Comparison of ENCODE assay signal across 10 mouse cellular contexts in genomic region chr6:86918058-86918835, GRCm38 (mm10).
DNase-seq lines count a peak whose midpoint lies in the region; ATAC-seq lines count a peak whose summit lies in the region.
"Had no signal": no experiment of that assay in that cellular context is flagged by ENCODE, and none has a peak within 500 bp of the region (broad histone marks: within the 10 kb centered on the region; RNA-seq: fewer than 3 reads in every experiment).

No protein-coding gene starts in this region.

- no peak overlapping the region for H3K4me2 ChIP-seq in forebrain, embryonic 14.5 days (ENCODE audit: low read length)
- H3K4me2 ChIP-seq in forebrain, embryonic 11.5 days (ENCODE audit: low read depth, low read length, severe bottlenecking): no peak overlapping the region
- H3K4me2 ChIP-seq in heart, embryonic 16.5 days (ENCODE audit: low read depth, low read length): peak overlapping the region; percentile 36
- H3K4me2 ChIP-seq: embryonic facial prominence, embryonic 15.5 days had no signal

- H3K9me3 ChIP-seq in forebrain, embryonic 14.5 days (replicated peaks; ENCODE audit: control insufficient read depth, low read length): no peaks in the 10 kb centered on the region
- H3K9me3 ChIP-seq in forebrain, embryonic 11.5 days (ENCODE audit: control insufficient read depth, low read length): no peaks in the 10 kb centered on the region
- H3K9me3 ChIP-seq in heart, embryonic 16.5 days (replicated peaks; ENCODE audit: control insufficient read depth, low read length): no peaks in the 10 kb centered on the region
- H3K9me3 ChIP-seq: embryonic facial prominence, embryonic 15.5 days had no signal

- ATAC-seq in forebrain, embryonic 14.5 days: no peak
- no peak for ATAC-seq in forebrain, embryonic 11.5 days (replicated peaks; ENCODE audit: low FRiP score)
- ATAC-seq in heart, embryonic 16.5 days (replicated peaks; ENCODE audit: extremely low read depth, insufficient read depth, low FRiP score): peak; percentile 45; the same call in 1 of the 2 replicates
- no peak for ATAC-seq in monocyte, adult 5-6 weeks (replicated peaks; ENCODE audit: insufficient number of reproducible peaks, low FRiP score, low TSS enrichment, poor library complexity, severe bottlenecking)
- ATAC-seq in megakaryocyte progenitor cell, adult 5-6 weeks (replicated peaks; ENCODE audit: poor library complexity): no peak

- H3K27ac ChIP-seq in forebrain, embryonic 14.5 days (ENCODE audit: low read depth, low read length): no peak overlapping the region
- H3K27ac ChIP-seq in forebrain, embryonic 11.5 days (ENCODE audit: low read depth, low read length): no peak overlapping the region
- H3K27ac ChIP-seq in heart, embryonic 16.5 days (ENCODE audit: low read length): peak overlapping the region; percentile 78
- H3K27ac ChIP-seq: embryonic facial prominence, embryonic 15.5 days had no signal

- H3K4me1 ChIP-seq in forebrain, embryonic 14.5 days (ENCODE audit: control insufficient read depth, insufficient read depth, low read length): peaks cover 4% of the 10 kb centered on the region
- no peaks in the 10 kb centered on the region for H3K4me1 ChIP-seq in forebrain, embryonic 11.5 days (replicated peaks; ENCODE audit: control insufficient read depth, insufficient read depth, low read length)
- peaks cover 47% of the 10 kb centered on the region for H3K4me1 ChIP-seq in heart, embryonic 16.5 days (ENCODE audit: control insufficient read depth, insufficient read depth, low read length)

- H3K36me3 ChIP-seq in forebrain, embryonic 14.5 days (ENCODE audit: control insufficient read depth, insufficient read depth, low read length): no peaks in the 10 kb centered on the region
- no peaks in the 10 kb centered on the region for H3K36me3 ChIP-seq in forebrain, embryonic 11.5 days (ENCODE audit: control insufficient read depth, insufficient read depth, low read length)
- H3K36me3 ChIP-seq in heart, embryonic 16.5 days (ENCODE audit: control insufficient read depth, insufficient read depth): no peaks in the 10 kb centered on the region
- H3K36me3 ChIP-seq: embryonic facial prominence, embryonic 15.5 days had no signal

- no peak overlapping the region for H3K9ac ChIP-seq in forebrain, embryonic 14.5 days (ENCODE audit: low read length)
- no peak overlapping the region for H3K9ac ChIP-seq in forebrain, embryonic 11.5 days (ENCODE audit: low read length)
- no peak overlapping the region for H3K9ac ChIP-seq in heart, embryonic 16.5 days (ENCODE audit: low read length)
- H3K9ac ChIP-seq: embryonic facial prominence, embryonic 15.5 days had no signal

- H3K27me3 ChIP-seq in forebrain, embryonic 14.5 days (replicated peaks; ENCODE audit: control insufficient read depth, insufficient read depth, low read length): no peaks in the 10 kb centered on the region
- no peaks in the 10 kb centered on the region for H3K27me3 ChIP-seq in forebrain, embryonic 11.5 days (ENCODE audit: control insufficient read depth, insufficient read depth, low read length)
- H3K27me3 ChIP-seq in heart, embryonic 16.5 days (ENCODE audit: control insufficient read depth, insufficient read depth, low read length): no peaks in the 10 kb centered on the region
- H3K27me3 ChIP-seq: embryonic facial prominence, embryonic 15.5 days had no signal

- WGBS in forebrain, embryonic 14.5 days: 72% methylated on average over 7 of the region's 7 CpGs
- WGBS in forebrain, embryonic 11.5 days: 80% methylated on average over 7 of the region's 7 CpGs
- WGBS in heart, embryonic 16.5 days: 23% methylated on average over 7 of the region's 7 CpGs

- no peak overlapping the region for H3K4me3 ChIP-seq in forebrain, embryonic 14.5 days (ENCODE audit: low read depth, low read length)
- no peak overlapping the region for H3K4me3 ChIP-seq in forebrain, embryonic 11.5 days (ENCODE audit: low read depth, low read length)
- H3K4me3 ChIP-seq in heart, embryonic 16.5 days (ENCODE audit: low read length): no peak overlapping the region
- H3K4me3 ChIP-seq: embryonic facial prominence, embryonic 15.5 days had no signal

- peak; percentile 14 for DNase-seq in forebrain, embryonic 14.5 days (ENCODE audit: low spot score)
- DNase-seq in forebrain, embryonic 11.5 days (ENCODE audit: low spot score): no peak
- peak; percentile 39 for DNase-seq in urinary bladder, postnatal 14 days (ENCODE audit: low spot score)
- DNase-seq in urinary bladder, adult 18-20 months (ENCODE audit: low spot score in 2 of 2): no peak
- no peak for DNase-seq in spleen, adult 12 weeks (ENCODE audit: low spot score)
- DNase-seq: thymus, postnatal 36 days had no signal

Comparison
In these comparisons a context has a peak if more than half of its experiments do, and no peak if none do; other contexts are left out.
1. DNase-seq: peak in forebrain, embryonic 14.5 days (single experiment) and urinary bladder, postnatal 14 days (single experiment); none in forebrain, embryonic 11.5 days (single experiment), urinary bladder, adult 18-20 months (0 of 2) and spleen, adult 12 weeks (single experiment).